Mouse (Mus musculus) intestine, embryonic 16.5 days (tissue): ENCODE measurements around the gene Scarb1. TPM values are rescaled to one million over a fixed set of nuclear protein-coding genes. Genes with fewer than 3 reads are reported as not detected.

ENCODE experiments used
- ATAC-seq: fragments of 200-750 bp; cut with Nextera tagmentation; 2 replicates; pipeline ENCODE4 v1.8.0; 2017; ENCODE audit warnings: moderate TSS enrichment, moderate library complexity
- H3K27ac ChIP-seq: fragments of 300-500 bp; sonication (generic); 2 replicates; pipeline ENCODE4 v1.5.1; 2014; ENCODE audit warnings: mild to moderate bottlenecking, low read length
- H3K27me3 ChIP-seq: fragments of 300-500 bp; sonication (generic); replicated peaks from 2 replicates; pipeline ENCODE4 v1.6.1; 2014; ENCODE audit warnings: low read length, control low read depth, mixed read lengths; ENCODE audit not compliant: control insufficient read depth, insufficient read depth
- H3K36me3 ChIP-seq: fragments of 300-500 bp; sonication (generic); 2 replicates; pipeline ENCODE4 v1.6.1; 2014; ENCODE audit warnings: low read length, control low read depth; ENCODE audit not compliant: control insufficient read depth, insufficient read depth
- H3K4me1 ChIP-seq: fragments of 300-500 bp; sonication (generic); 2 replicates; pipeline ENCODE4 v1.6.1; 2014; ENCODE audit warnings: low read length, control low read depth, mixed read lengths; ENCODE audit not compliant: control insufficient read depth, insufficient read depth
- H3K4me2 ChIP-seq: fragments of 300-500 bp; sonication (generic); 2 replicates; pipeline ENCODE4 v1.6.1; 2014; ENCODE audit warnings: low read depth, low read length, control low read depth
- H3K4me3 ChIP-seq: fragments of 300-500 bp; sonication (generic); 2 replicates; pipeline ENCODE4 v1.5.1; 2014; ENCODE audit warnings: mild to moderate bottlenecking, low read length
- H3K9ac ChIP-seq: fragments of 300-500 bp; sonication (generic); 2 replicates; pipeline ENCODE4 v1.6.1; 2014; ENCODE audit warnings: low read depth, low read length
- H3K9me3 ChIP-seq: fragments of 300-500 bp; sonication (generic); 2 replicates; pipeline ENCODE4 v1.6.1; 2016; ENCODE audit warnings: low read length, control low read depth; ENCODE audit not compliant: control insufficient read depth
- WGBS: fragments of 180-500 bp; shearing (Covaris S2); extraction: QIAGEN DNeasy Blood & Tissue Kit; methylation state at CpG from one replicate; pipeline ENCODE4 v1.1.7; 2014; 5-methylcytosine and 5-hydroxymethylcytosine counted together
- polyA plus RNA-seq: library from polyadenylated mRNA; unstranded; fragments of >200 nt; fragmentation: Nextera tagmentation; extraction: Ambion mirVana; gene quantifications from 2 replicates; pipeline ENCODE4 v1.2.1, GENCODE M21; 2015

The Scarb1 gene
- polyA plus RNA-seq, 1 experiment from 2014 or later: 73.1 TPM

- Histone ChIP-seq H3K9ac (no peak overlapping the region), H3K4me3 (no peak overlapping the region), H3K4me2 (no peak overlapping the region), H3K4me1 (no peaks in the 10 kb centered on the region), H3K36me3 (no peaks in the 10 kb centered on the region), H3K27me3 (no peaks in the 10 kb centered on the region), H3K9me3 (no peaks in the 10 kb centered on the region), H3K27ac (no peak overlapping the region)
- peak; percentile 20; the same call in 1 of the 2 replicates for ATAC-seq
- WGBS: under 1% methylated on average over 4 of the region's 4 CpGs
Measured at GRCm38 (mm10) chr5:125368568-125368967, 27.7 kb upstream of the Scarb1 start.

- Histone ChIP-seq H3K9ac (no peak overlapping the region), H3K27me3 (no peaks in the 10 kb centered on the region), H3K36me3 (no peaks in the 10 kb centered on the region), H3K4me3 (no peak overlapping the region), H3K27ac (no peak overlapping the region), H3K4me2 (no peak overlapping the region), H3K4me1 (no peaks in the 10 kb centered on the region), H3K9me3 (no peaks in the 10 kb centered on the region)
- 70% methylated on average over 5 of the region's 5 CpGs for WGBS
- no peak for ATAC-seq
Measured at GRCm38 (mm10) chr5:125368156-125368555, 27.3 kb upstream of the Scarb1 start.

- H3K27ac ChIP-seq: peak overlapping the region; percentile 54
- H3K4me3 ChIP-seq: no peak overlapping the region
- no peaks in the 10 kb centered on the region for H3K27me3 ChIP-seq
- H3K4me1 ChIP-seq: no peaks in the 10 kb centered on the region
- 63% methylated on average over 4 of the region's 4 CpGs for WGBS
- H3K4me2 ChIP-seq: no peak overlapping the region
- H3K9ac ChIP-seq: no peak overlapping the region
- no peaks in the 10 kb centered on the region for H3K9me3 ChIP-seq
- H3K36me3 ChIP-seq: no peaks in the 10 kb centered on the region
- peak; percentile 90 for ATAC-seq
Measured at GRCm38 (mm10) chr5:125364851-125365429, 24.0 kb upstream of the Scarb1 start.

GRCm38 (mm10) chr5:125363894-125364293, 23.0 kb upstream of the Scarb1 start:
- ATAC-seq: peak; percentile 15; the same call in 1 of the 2 replicates
- H3K4me3 ChIP-seq: no peak overlapping the region
- no peaks in the 10 kb centered on the region for H3K27me3 ChIP-seq
- no peak overlapping the region for H3K9ac ChIP-seq
- H3K36me3 ChIP-seq: no peaks in the 10 kb centered on the region
- WGBS: 51% methylated on average over 7 of the region's 7 CpGs
- H3K9me3 ChIP-seq: no peaks in the 10 kb centered on the region
- no peak overlapping the region for H3K27ac ChIP-seq
- no peaks in the 10 kb centered on the region for H3K4me1 ChIP-seq
- H3K4me2 ChIP-seq: no peak overlapping the region

- no peak for ATAC-seq
- Histone ChIP-seq H3K36me3 (no peaks in the 10 kb centered on the region), H3K9me3 (no peaks in the 10 kb centered on the region), H3K4me3 (no peak overlapping the region), H3K4me1 (no peaks in the 10 kb centered on the region), H3K9ac (no peak overlapping the region), H3K4me2 (no peak overlapping the region), H3K27me3 (no peaks in the 10 kb centered on the region), H3K27ac (no peak overlapping the region)
- WGBS: 74% methylated on average over 16 of the region's 16 CpGs
Measured at GRCm38 (mm10) chr5:125360981-125361510, 20.2 kb upstream of the Scarb1 start.

- H3K9ac ChIP-seq: no peak overlapping the region
- no peak for ATAC-seq
- 66% methylated on average over 9 of the region's 9 CpGs for WGBS
- H3K4me3 ChIP-seq: no peak overlapping the region
- H3K27ac ChIP-seq: no peak overlapping the region
- H3K9me3 ChIP-seq: no peaks in the 10 kb centered on the region
- H3K36me3 ChIP-seq: no peaks in the 10 kb centered on the region
- H3K4me1 ChIP-seq: no peaks in the 10 kb centered on the region
- H3K27me3 ChIP-seq: no peaks in the 10 kb centered on the region
- H3K4me2 ChIP-seq: no peak overlapping the region
Measured at GRCm38 (mm10) chr5:125360566-125360965, 19.7 kb upstream of the Scarb1 start.

GRCm38 (mm10) chr5:125358270-125358608, 17.3 kb upstream of the Scarb1 start:
- H3K4me2 ChIP-seq: no peak overlapping the region
- H3K4me3 ChIP-seq: no peak overlapping the region
- no peaks in the 10 kb centered on the region for H3K27me3 ChIP-seq
- no peak for ATAC-seq
- H3K4me1 ChIP-seq: no peaks in the 10 kb centered on the region
- 55% methylated on average over 5 of the region's 5 CpGs for WGBS
- H3K27ac ChIP-seq: no peak overlapping the region
- no peaks in the 10 kb centered on the region for H3K9me3 ChIP-seq
- no peaks in the 10 kb centered on the region for H3K36me3 ChIP-seq
- no peak overlapping the region for H3K9ac ChIP-seq

- no peak for ATAC-seq
- 72% methylated on average over 12 of the region's 12 CpGs for WGBS
- Histone ChIP-seq H3K9me3 (no peaks in the 10 kb centered on the region; the same call in 1 of the 2 replicates), H3K27me3 (no peaks in the 10 kb centered on the region), H3K27ac (no peak overlapping the region), H3K4me2 (no peak overlapping the region), H3K4me3 (no peak overlapping the region), H3K4me1 (no peaks in the 10 kb centered on the region), H3K9ac (no peak overlapping the region), H3K36me3 (no peaks in the 10 kb centered on the region)
Measured at GRCm38 (mm10) chr5:125357543-125358269, 16.8 kb upstream of the Scarb1 start.

GRCm38 (mm10) chr5:125355650-125356049, 14.8 kb upstream of the Scarb1 start:
- Histone ChIP-seq H3K4me2 (no peak overlapping the region), H3K4me3 (no peak overlapping the region), H3K9ac (no peak overlapping the region), H3K4me1 (no peaks in the 10 kb centered on the region), H3K27ac (no peak overlapping the region), H3K27me3 (no peaks in the 10 kb centered on the region), H3K36me3 (no peaks in the 10 kb centered on the region), H3K9me3 (no peaks in the 10 kb centered on the region; the same call in 1 of the 2 replicates)
- WGBS: 34% methylated on average over 7 of the region's 7 CpGs
- ATAC-seq: no peak
